ENCODE assay signal across 35 mouse cellular contexts in genomic region chr12:73432546-73432945, GRCm38 (mm10).
"Had no signal": no experiment of that assay in that cellular context is flagged by ENCODE, and none has a peak within 500 bp of the region (broad histone marks: within the 10 kb centered on the region; RNA-seq: fewer than 3 reads in every experiment).

No protein-coding gene starts in this region.

- H3K36me3 ChIP-seq: heart, embryonic 10.5 days; heart, embryonic 12.5 days; heart, embryonic 13.5 days; heart, embryonic 15.5 days; hindbrain, embryonic 10.5 days; hindbrain, embryonic 12.5 days; hindbrain, embryonic 13.5 days; hindbrain, embryonic 15.5 days; intestine, embryonic 15.5 days; kidney, embryonic 15.5 days had no signal

- H3K4me3 ChIP-seq: heart, embryonic 10.5 days; heart, embryonic 12.5 days; heart, embryonic 13.5 days; heart, embryonic 15.5 days; hindbrain, embryonic 10.5 days; hindbrain, embryonic 12.5 days; hindbrain, embryonic 13.5 days; hindbrain, embryonic 15.5 days; intestine, embryonic 15.5 days; kidney, embryonic 15.5 days; layer of hippocampus, adult 2 months had no signal

- H3K9ac ChIP-seq: heart, embryonic 12.5 days; heart, embryonic 13.5 days; heart, embryonic 15.5 days; hindbrain, embryonic 12.5 days; hindbrain, embryonic 13.5 days; hindbrain, embryonic 14.5 days; hindbrain, embryonic 15.5 days; intestine, embryonic 15.5 days; kidney, embryonic 15.5 days had no signal

- H3K4me2 ChIP-seq: heart, embryonic 11.5 days; heart, embryonic 12.5 days; heart, embryonic 13.5 days; heart, embryonic 15.5 days; hindbrain, embryonic 12.5 days; hindbrain, embryonic 13.5 days; hindbrain, embryonic 14.5 days; hindbrain, embryonic 15.5 days; intestine, embryonic 15.5 days; kidney, embryonic 15.5 days had no signal

- H3K9me3 ChIP-seq: heart, embryonic 10.5 days; heart, embryonic 12.5 days; heart, embryonic 13.5 days; heart, embryonic 15.5 days; hindbrain, embryonic 10.5 days; hindbrain, embryonic 12.5 days; hindbrain, embryonic 13.5 days; hindbrain, embryonic 15.5 days; intestine, embryonic 15.5 days; kidney, embryonic 15.5 days had no signal

- H3K4me1 ChIP-seq: heart, embryonic 12.5 days; heart, embryonic 15.5 days; hindbrain, embryonic 13.5 days; hindbrain, embryonic 15.5 days; intestine, embryonic 15.5 days had no signal

- H3K27me3 ChIP-seq: heart, embryonic 12.5 days; heart, embryonic 13.5 days; heart, embryonic 15.5 days; hindbrain, embryonic 12.5 days; hindbrain, embryonic 13.5 days; hindbrain, embryonic 15.5 days; intestine, embryonic 15.5 days; kidney, embryonic 15.5 days had no signal

- DNase-seq: heart, postnatal 10 days; heart, postnatal 14 days; heart, postnatal 36 days; heart, postnatal 4 days; kidney, adult 11 months; kidney, adult 18-20 months; kidney, adult 2 months; kidney, adult 8-10 months; kidney, adult 9 months; kidney, postnatal 10 days; kidney, postnatal 14 days; kidney, postnatal 25 days; kidney, postnatal 36 days; kidney, postnatal 4 days; layer of hippocampus, adult 9-11 months; layer of hippocampus, postnatal 36 days had no signal

- H3K27ac ChIP-seq: heart, embryonic 10.5 days; heart, embryonic 13.5 days; heart, embryonic 15.5 days; hindbrain, embryonic 10.5 days; hindbrain, embryonic 12.5 days; hindbrain, embryonic 13.5 days; hindbrain, embryonic 14.5 days; hindbrain, embryonic 15.5 days; hindbrain, postnatal 0 days; intestine, embryonic 15.5 days; kidney, embryonic 15.5 days; kidney, postnatal 0 days; layer of hippocampus, adult 2 months had no signal

- ATAC-seq: hindbrain, embryonic 16.5 days; hindbrain, postnatal 0 days; inflammation-experienced regulatory T-cells, adult 6 months; intestine, embryonic 15.5 days; intestine, embryonic 16.5 days; intestine, postnatal 0 days had no signal
